Comparison of ENCODE assay signal across 25 mouse cellular contexts in the genomic region with DNA sequence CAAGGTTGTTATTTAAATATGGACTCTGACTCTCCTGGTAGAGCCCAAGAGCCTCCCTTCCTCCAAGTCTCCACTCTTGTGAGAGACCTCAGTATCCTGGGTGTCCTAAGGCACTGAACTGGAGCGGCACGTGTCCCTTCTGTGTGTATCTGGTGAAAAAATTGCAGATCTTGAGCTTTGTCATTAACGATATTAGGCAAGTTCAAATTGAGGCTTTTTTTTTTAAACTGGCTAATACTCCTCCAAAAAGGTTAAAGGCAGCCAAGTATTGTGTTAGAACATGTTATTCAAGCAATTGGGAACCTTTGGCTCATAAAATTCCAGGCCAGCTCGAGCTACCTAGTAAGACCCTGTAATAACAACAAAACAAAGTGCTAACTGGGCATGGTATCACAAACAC. TPM values are rescaled to one million over a fixed set of nuclear protein-coding genes. Genes with fewer than 3 reads are reported as not detected.
"Had no signal": no experiment of that assay in that cellular context is flagged by ENCODE, and none has a peak within 500 bp of the region (broad histone marks: within the 10 kb centered on the region; RNA-seq: fewer than 3 reads in every experiment).

No protein-coding gene starts in this region.

- ATAC-seq: intestine, embryonic 15.5 days had no signal

- H3K36me3 ChIP-seq: intestine, embryonic 15.5 days; lung, embryonic 15.5 days; midbrain, embryonic 10.5 days; neural tube, embryonic 12.5 days; neural tube, embryonic 15.5 days had no signal

- H3K4me1 ChIP-seq: intestine, embryonic 15.5 days; lung, embryonic 15.5 days; midbrain, embryonic 10.5 days; neural tube, embryonic 12.5 days; neural tube, embryonic 15.5 days had no signal

- H3K9me3 ChIP-seq: intestine, embryonic 15.5 days; lung, embryonic 15.5 days; megakaryocyte, embryonic 14.5 days; midbrain, embryonic 10.5 days; neural tube, embryonic 12.5 days; neural tube, embryonic 15.5 days had no signal

- H3K27ac ChIP-seq: intestine, embryonic 15.5 days; kidney, postnatal 0 days; left cerebral cortex, adult 2 months; liver, embryonic 14.5 days; lung, embryonic 15.5 days; midbrain, embryonic 10.5 days; neural tube, embryonic 12.5 days; neural tube, embryonic 15.5 days; stomach, postnatal 0 days had no signal

- H3K4me2 ChIP-seq: intestine, embryonic 15.5 days; liver, embryonic 11.5 days; lung, embryonic 15.5 days; neural tube, embryonic 12.5 days; neural tube, embryonic 15.5 days had no signal

- H3K27me3 ChIP-seq: intestine, embryonic 15.5 days; lung, embryonic 15.5 days; neural tube, embryonic 12.5 days; neural tube, embryonic 15.5 days had no signal

- DNase-seq: layer of hippocampus, postnatal 36 days; lung, adult 18-20 months; lung, postnatal 10 days; lung, postnatal 36 days; midbrain, embryonic 14.5 days; right cerebral cortex, adult 18-20 months; right cerebral cortex, postnatal 14 days; right cerebral cortex, postnatal 4 days; thymus, adult 2 months; thymus, postnatal 14 days; thymus, postnatal 4 days had no signal

- H3K4me3 ChIP-seq: intestine, embryonic 15.5 days; left cerebral cortex, adult 2 months; lung, embryonic 15.5 days; megakaryocyte, embryonic 14.5 days; midbrain, embryonic 10.5 days; neural tube, embryonic 12.5 days; neural tube, embryonic 15.5 days had no signal

- H3K9ac ChIP-seq: intestine, embryonic 15.5 days; liver, embryonic 14.5 days; lung, embryonic 15.5 days; neural tube, embryonic 12.5 days; neural tube, embryonic 15.5 days had no signal

RNA-seq across cellular contexts. Expression of a gene that starts 15.6 kb away (rescaled TPM):
- polyA plus RNA-seq: limb, embryonic 11.5 days; limb, embryonic 14.5 days; lung, embryonic 15.5 days; stomach, embryonic 14.5 days had no signal

RNA-seq across cellular contexts. Expression of a gene that starts 42.4 kb away (rescaled TPM):
- polyA plus RNA-seq: intestine, embryonic 15.5 days; limb, embryonic 11.5 days; liver, embryonic 11.5 days; liver, embryonic 14.5 days; lung, embryonic 15.5 days; midbrain, embryonic 10.5 days; midbrain, embryonic 14.5 days; neural tube, embryonic 12.5 days; neural tube, embryonic 15.5 days; stomach, embryonic 14.5 days; stomach, postnatal 0 days had no signal
